10 mouse cellular contexts compared by ENCODE assay signal in the genomic region with DNA sequence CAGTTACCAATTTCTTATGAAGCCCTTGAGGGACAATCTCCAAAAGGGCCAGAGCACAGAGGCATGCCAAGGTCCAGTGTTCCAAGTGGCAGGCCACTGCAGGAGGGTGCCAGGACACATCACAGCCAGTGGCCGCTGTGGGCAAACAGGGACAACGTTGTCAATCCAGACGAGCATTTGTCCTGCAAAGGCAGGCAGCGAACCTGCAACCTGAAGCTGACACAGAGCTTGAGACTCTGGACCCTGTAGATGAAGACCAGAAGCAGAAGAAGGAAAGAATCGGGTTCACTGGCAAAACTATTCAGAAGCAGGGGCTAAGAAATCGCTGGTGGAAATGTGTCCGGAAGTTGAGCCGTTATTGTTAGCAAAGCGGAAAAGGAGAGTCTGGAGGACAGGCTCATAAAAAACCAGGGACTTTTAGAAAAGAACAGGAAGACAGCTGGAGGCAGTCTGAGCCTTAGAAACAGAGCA.
DNase-seq lines count a peak whose midpoint lies in the region; ATAC-seq and TF ChIP-seq lines count a peak whose summit lies in the region.
"Had no signal": no experiment of that assay in that cellular context is flagged by ENCODE, and none has a peak within 500 bp of the region (broad histone marks: within the 10 kb centered on the region; RNA-seq: fewer than 3 reads in every experiment).

No protein-coding gene starts in this region.

- no peak overlapping the region for H3K9ac ChIP-seq in hindbrain, embryonic 12.5 days
- H3K9ac ChIP-seq in heart, embryonic 15.5 days = no peak overlapping the region
- no peak overlapping the region for H3K9ac ChIP-seq in limb, embryonic 12.5 days (replicated peaks)
- no peak overlapping the region for H3K9ac ChIP-seq in stomach, postnatal 0 days (ENCODE audit: low read length)

- 0 out of 2 replicates have a peak, but pooled peaks have one; percentile 13 for TF ChIP-seq CTCF in stomach, postnatal 0 days (IDR thresholded peaks at IDR 0.05; ENCODE audit: low read depth)

- intact Hi-C loops in left cerebral cortex, postnatal 25 days (cut with DNase I) = loop anchor here (2.0 to 5.0 kb wide), 2 partner anchors 87 to 170 kb away; no protein-coding TSS in a partner anchor

- H3K36me3 ChIP-seq in hindbrain, embryonic 10.5 days = no peaks in the 10 kb centered on the region
- H3K36me3 ChIP-seq in hindbrain, embryonic 12.5 days = no peaks in the 10 kb centered on the region
- no peaks in the 10 kb centered on the region for H3K36me3 ChIP-seq in heart, embryonic 15.5 days
- H3K36me3 ChIP-seq in limb, embryonic 12.5 days = no peaks in the 10 kb centered on the region
- no peaks in the 10 kb centered on the region for H3K36me3 ChIP-seq in stomach, postnatal 0 days (ENCODE audit: control insufficient read depth, insufficient read depth, low read length)

- no peaks in the 10 kb centered on the region for H3K9me3 ChIP-seq in hindbrain, embryonic 10.5 days
- peaks cover 4% of the 10 kb centered on the region; the same call in 1 of the 2 replicates for H3K9me3 ChIP-seq in hindbrain, embryonic 12.5 days (replicated peaks)
- no peaks in the 10 kb centered on the region for H3K9me3 ChIP-seq in heart, embryonic 15.5 days (replicated peaks)
- H3K9me3 ChIP-seq in limb, embryonic 12.5 days = no peaks in the 10 kb centered on the region
- no peaks in the 10 kb centered on the region for H3K9me3 ChIP-seq in stomach, postnatal 0 days (ENCODE audit: control insufficient read depth, low read length)

- no peaks in the 10 kb centered on the region for H3K27me3 ChIP-seq in hindbrain, embryonic 10.5 days (ENCODE audit: insufficient read depth, poor library complexity, severe bottlenecking)
- H3K27me3 ChIP-seq in hindbrain, embryonic 12.5 days = no peaks in the 10 kb centered on the region
- H3K27me3 ChIP-seq in heart, embryonic 15.5 days = no peaks in the 10 kb centered on the region
- no peaks in the 10 kb centered on the region for H3K27me3 ChIP-seq in limb, embryonic 12.5 days
- H3K27me3 ChIP-seq in stomach, postnatal 0 days (ENCODE audit: control insufficient read depth, insufficient read depth, low read length) = no peaks in the 10 kb centered on the region

- no peak for ATAC-seq in hindbrain, embryonic 12.5 days (ENCODE audit: low FRiP score)
- no peak for ATAC-seq in heart, embryonic 15.5 days (replicated peaks; ENCODE audit: insufficient number of reproducible peaks, insufficient read depth, low FRiP score, low read depth)
- ATAC-seq in limb, embryonic 12.5 days (ENCODE audit: insufficient number of reproducible peaks, insufficient read depth, low FRiP score, low TSS enrichment, low read depth) = no peak
- no peak for ATAC-seq in stomach, postnatal 0 days (ENCODE audit: low FRiP score, low TSS enrichment)

- H3K27ac ChIP-seq in hindbrain, embryonic 10.5 days = peak overlapping the region; percentile 57
- no peak overlapping the region for H3K27ac ChIP-seq in hindbrain, embryonic 12.5 days
- H3K27ac ChIP-seq in heart, embryonic 15.5 days = peak overlapping the region; percentile 66
- no peak overlapping the region for H3K27ac ChIP-seq in limb, embryonic 12.5 days
- no peak overlapping the region for H3K27ac ChIP-seq in stomach, postnatal 0 days (replicated peaks)

- no peak overlapping the region for H3K4me2 ChIP-seq in hindbrain, embryonic 12.5 days (replicated peaks)
- H3K4me2 ChIP-seq in heart, embryonic 15.5 days = 0 out of 2 replicates have a peak overlapping the region, but pooled peaks have one; percentile 21
- 0 out of 2 replicates have a peak overlapping the region, but pooled peaks have one; percentile 1 for H3K4me2 ChIP-seq in limb, embryonic 12.5 days
- H3K4me2 ChIP-seq in stomach, postnatal 0 days (replicated peaks; ENCODE audit: low read depth) = no peak overlapping the region

- WGBS in hindbrain, embryonic 10.5 days = 72% methylated on average over 9 of the region's 9 CpGs
- 69% methylated on average over 9 of the region's 9 CpGs for WGBS in hindbrain, embryonic 12.5 days
- WGBS in heart, embryonic 15.5 days = 38% methylated on average over 9 of the region's 9 CpGs
- 34% methylated on average over 9 of the region's 9 CpGs for WGBS in limb, embryonic 12.5 days
- WGBS in stomach, postnatal 0 days = 58% methylated on average over 9 of the region's 9 CpGs

- no peak for TF ChIP-seq EP300 in stomach, postnatal 0 days (optimal IDR thresholded peaks at IDR 0.05)

- no peak overlapping the region for H3K4me3 ChIP-seq in hindbrain, embryonic 10.5 days
- H3K4me3 ChIP-seq in hindbrain, embryonic 12.5 days = no peak overlapping the region
- no peak overlapping the region for H3K4me3 ChIP-seq in heart, embryonic 15.5 days
- no peak overlapping the region for H3K4me3 ChIP-seq in limb, embryonic 12.5 days (replicated peaks)
- no peak overlapping the region for H3K4me3 ChIP-seq in stomach, postnatal 0 days (ENCODE audit: low read depth, low read length)
- H3K4me3 ChIP-seq: myocyte had no signal

- DNase-seq in hindbrain, embryonic 10.5 days (ENCODE audit: low spot score) = no peak
- DNase-seq in stomach, postnatal 0 days (ENCODE audit: low spot score) = no peak
- DNase-seq in Muller cell, postnatal 12 days (ENCODE audit: inconsistent ontology term) = no peak
- no peak for DNase-seq in left cerebral cortex, postnatal 25 days (ENCODE audit: low spot score in 2 of 2)
- DNase-seq in frontal cortex, postnatal 25 days (ENCODE audit: low spot score in 2 of 2) = no peak
- DNase-seq: cerebellum, postnatal 36 days had no signal

- peaks cover 4% of the 10 kb centered on the region for H3K4me1 ChIP-seq in hindbrain, embryonic 10.5 days (replicated peaks)
- 0 out of 2 replicates have a peak, but pooled peaks cover 3% of the 10 kb centered on the region for H3K4me1 ChIP-seq in hindbrain, embryonic 12.5 days
- peaks cover 15% of the 10 kb centered on the region for H3K4me1 ChIP-seq in heart, embryonic 15.5 days (replicated peaks)
- peaks cover 6% of the 10 kb centered on the region; the same call in 1 of the 2 replicates for H3K4me1 ChIP-seq in limb, embryonic 12.5 days (replicated peaks)
- no peaks in the 10 kb centered on the region for H3K4me1 ChIP-seq in stomach, postnatal 0 days (replicated peaks; ENCODE audit: control insufficient read depth, insufficient read depth)

Comparison
In these comparisons a context has a peak if more than half of its experiments do, and no peak if none do; other contexts are left out.
1. H3K27ac ChIP-seq: peak in hindbrain, embryonic 10.5 days (single experiment) and heart, embryonic 15.5 days (single experiment); none in hindbrain, embryonic 12.5 days (single experiment), limb, embryonic 12.5 days (single experiment) and stomach, postnatal 0 days (single experiment).
2. H3K4me2 ChIP-seq: peak in heart, embryonic 15.5 days (single experiment) and limb, embryonic 12.5 days (single experiment); none in hindbrain, embryonic 12.5 days (single experiment) and stomach, postnatal 0 days (single experiment).